Mouse (Mus musculus) kidney, embryonic 14.5 days (tissue): Measurements from ENCODE around the gene Man2b1. TPM values are rescaled to one million over a fixed set of nuclear protein-coding genes. Genes with fewer than 3 reads are reported as not detected.

Experiments
- ATAC-seq: fragments of 200-750 bp; cut with Nextera tagmentation; 2 replicates; pipeline ENCODE4 v1.8.0; 2017; ENCODE audit warnings: moderate number of reproducible peaks, mild to moderate bottlenecking, moderate TSS enrichment, moderate library complexity; ENCODE audit not compliant: low FRiP score, low TSS enrichment
- H3K27ac ChIP-seq: fragments of 300-500 bp; sonication (generic); 2 replicates; pipeline ENCODE4 v1.5.1; 2014; ENCODE audit warnings: low read depth, mild to moderate bottlenecking, low read length, moderate library complexity, mixed read lengths
- H3K27me3 ChIP-seq: fragments of 300-500 bp; sonication (generic); 2 replicates; pipeline ENCODE4 v1.6.1; 2014; ENCODE audit warnings: mild to moderate bottlenecking, low read length; ENCODE audit not compliant: control insufficient read depth, insufficient read depth
- H3K36me3 ChIP-seq: fragments of 300-500 bp; sonication (generic); 2 replicates; pipeline ENCODE4 v1.6.1; 2014; ENCODE audit warnings: low read length, mixed read lengths; ENCODE audit not compliant: control insufficient read depth, insufficient read depth
- H3K4me1 ChIP-seq: fragments of 300-500 bp; sonication (generic); 2 replicates; pipeline ENCODE4 v1.6.1; 2014; ENCODE audit warnings: low read length, mixed read lengths; ENCODE audit not compliant: control insufficient read depth, insufficient read depth
- H3K4me2 ChIP-seq: fragments of 300-500 bp; sonication (generic); replicated peaks from 2 replicates; pipeline ENCODE4 v1.6.1; 2014; ENCODE audit warnings: low read depth, mild to moderate bottlenecking, low read length
- H3K4me3 ChIP-seq: fragments of 300-500 bp; sonication (generic); 2 replicates; pipeline ENCODE4 v1.5.1; 2014; ENCODE audit warnings: mild to moderate bottlenecking, low read length
- H3K9ac ChIP-seq: fragments of 300-500 bp; sonication (generic); 2 replicates; pipeline ENCODE4 v1.6.1; 2014; ENCODE audit warnings: low read depth, mild to moderate bottlenecking, low read length, moderate library complexity
- H3K9me3 ChIP-seq: fragments of 300-500 bp; sonication (generic); 2 replicates; pipeline ENCODE4 v1.6.1; 2016; ENCODE audit warnings: low read length; ENCODE audit not compliant: control insufficient read depth
- WGBS: fragments of 180-500 bp; shearing (Covaris S2); extraction: QIAGEN DNeasy Blood & Tissue Kit; methylation state at CpG from one replicate; pipeline ENCODE4 v1.1.7; 2014; 5-methylcytosine and 5-hydroxymethylcytosine counted together
- polyA plus RNA-seq: library from polyadenylated mRNA; unstranded; fragments of >200 nt; fragmentation: Nextera tagmentation; extraction: Ambion mirVana; gene quantifications from 2 replicates; pipeline ENCODE4 v1.2.1, GENCODE M21; 2014

Gene Man2b1
- polyA plus RNA-seq, 1 experiment from 2014 or later = 33.9 TPM

GRCm38 (mm10) chr8:85095051-85095450, 12.0 kb downstream of the Man2b1 start:
- H3K4me3 ChIP-seq = no peak overlapping the region
- no peaks in the 10 kb centered on the region for H3K27me3 ChIP-seq
- H3K9ac ChIP-seq = no peak overlapping the region
- 94% methylated on average over 13 of the region's 13 CpGs for WGBS
- no peaks in the 10 kb centered on the region for H3K9me3 ChIP-seq
- ATAC-seq = no peak
- no peak overlapping the region for H3K4me2 ChIP-seq
- peaks cover 40% of the 10 kb centered on the region; the same call in 1 of the 2 replicates for H3K36me3 ChIP-seq
- H3K4me1 ChIP-seq = no peaks in the 10 kb centered on the region
- H3K27ac ChIP-seq = no peak overlapping the region

GRCm38 (mm10) chr8:85095566-85095965, 12.5 kb downstream of the Man2b1 start:
- Histone ChIP-seq H3K9ac (no peak overlapping the region), H3K27ac (no peak overlapping the region), H3K4me1 (no peaks in the 10 kb centered on the region), H3K36me3 (peaks cover 40% of the 10 kb centered on the region; the same call in 1 of the 2 replicates), H3K4me3 (no peak overlapping the region), H3K9me3 (no peaks in the 10 kb centered on the region), H3K27me3 (no peaks in the 10 kb centered on the region), H3K4me2 (no peak overlapping the region)
- no peak for ATAC-seq
- WGBS = 91% methylated on average over 7 of the region's 7 CpGs

GRCm38 (mm10) chr8:85096196-85096595, 13.1 kb downstream of the Man2b1 start:
- no peaks in the 10 kb centered on the region for H3K27me3 ChIP-seq
- H3K4me3 ChIP-seq = no peak overlapping the region
- no peak overlapping the region for H3K9ac ChIP-seq
- H3K27ac ChIP-seq = no peak overlapping the region
- no peak overlapping the region for H3K4me2 ChIP-seq
- ATAC-seq = no peak
- 93% methylated on average over 16 of the region's 16 CpGs for WGBS
- H3K36me3 ChIP-seq = peaks cover 40% of the 10 kb centered on the region; the same call in 1 of the 2 replicates
- H3K9me3 ChIP-seq = no peaks in the 10 kb centered on the region
- H3K4me1 ChIP-seq = no peaks in the 10 kb centered on the region

GRCm38 (mm10) chr8:85096850-85097249, 13.8 kb downstream of the Man2b1 start:
- 95% methylated on average over 4 of the region's 4 CpGs for WGBS
- Histone ChIP-seq H3K36me3 (peaks cover 40% of the 10 kb centered on the region; the same call in 1 of the 2 replicates), H3K4me1 (no peaks in the 10 kb centered on the region), H3K4me3 (no peak overlapping the region), H3K9ac (no peak overlapping the region), H3K27me3 (no peaks in the 10 kb centered on the region), H3K27ac (no peak overlapping the region), H3K4me2 (no peak overlapping the region), H3K9me3 (0 out of 2 replicates have a peak, but pooled peaks cover 3% of the 10 kb centered on the region)
- no peak for ATAC-seq

GRCm38 (mm10) chr8:85100076-85100665, 17.1 kb downstream of the Man2b1 start:
- Histone ChIP-seq H3K27ac (no peak overlapping the region), H3K36me3 (peaks cover 24% of the 10 kb centered on the region; the same call in 1 of the 2 replicates), H3K27me3 (no peaks in the 10 kb centered on the region), H3K9ac (no peak overlapping the region), H3K4me1 (no peaks in the 10 kb centered on the region), H3K9me3 (0 out of 2 replicates have a peak, but pooled peaks cover 3% of the 10 kb centered on the region), H3K4me2 (no peak overlapping the region), H3K4me3 (no peak overlapping the region)
- ATAC-seq = no peak
- WGBS = 88% methylated on average over 4 of the region's 4 CpGs

GRCm38 (mm10) chr8:85113241-85113640, 30.2 kb downstream of the Man2b1 start:
- ATAC-seq = no peak
- Histone ChIP-seq H3K4me3 (no peak overlapping the region), H3K9me3 (no peaks in the 10 kb centered on the region; the same call in 1 of the 2 replicates), H3K4me1 (no peaks in the 10 kb centered on the region), H3K27ac (no peak overlapping the region), H3K27me3 (no peaks in the 10 kb centered on the region), H3K9ac (no peak overlapping the region), H3K4me2 (no peak overlapping the region), H3K36me3 (peaks cover 13% of the 10 kb centered on the region)
- 94% methylated on average over 10 of the region's 10 CpGs for whole genome bisulfite sequencing

GRCm38 (mm10) chr8:85115501-85115900, 32.4 kb downstream of the Man2b1 start:
- no peak overlapping the region for H3K4me3 ChIP-seq
- no peak overlapping the region for H3K4me2 ChIP-seq
- H3K9me3 ChIP-seq = no peaks in the 10 kb centered on the region; the same call in 1 of the 2 replicates
- no peak overlapping the region for H3K9ac ChIP-seq
- WGBS = 78% methylated on average over 4 of the region's 4 CpGs
- no peaks in the 10 kb centered on the region for H3K27me3 ChIP-seq
- ATAC-seq = no peak
- H3K4me1 ChIP-seq = no peaks in the 10 kb centered on the region
- peaks cover 6% of the 10 kb centered on the region; the same call in 1 of the 2 replicates for H3K36me3 ChIP-seq
- no peak overlapping the region for H3K27ac ChIP-seq

- 95% methylated on average over 7 of the region's 7 CpGs for WGBS
- Histone ChIP-seq H3K9me3 (no peaks in the 10 kb centered on the region; the same call in 1 of the 2 replicates), H3K27ac (no peak overlapping the region), H3K4me3 (no peak overlapping the region), H3K4me2 (no peak overlapping the region), H3K4me1 (no peaks in the 10 kb centered on the region), H3K36me3 (no peaks in the 10 kb centered on the region), H3K27me3 (no peaks in the 10 kb centered on the region), H3K9ac (no peak overlapping the region)
- ATAC-seq = no peak
Measured at GRCm38 (mm10) chr8:85116984-85117383, 33.9 kb downstream of the Man2b1 start.

GRCm38 (mm10) chr8:85119052-85119981, 36.2 kb downstream of the Man2b1 start:
- WGBS = 7% methylated on average over 37 of the region's 37 CpGs
- ATAC-seq = peak; percentile 93
- Histone ChIP-seq H3K27me3 (no peaks in the 10 kb centered on the region), H3K4me1 (no peaks in the 10 kb centered on the region), H3K4me3 (peak overlapping the region; percentile 64), H3K4me2 (peak overlapping the region; percentile 68), H3K9ac (peak overlapping the region; percentile 60), H3K27ac (peak overlapping the region; percentile 51; the same call in 1 of the 2 replicates), H3K9me3 (no peaks in the 10 kb centered on the region), H3K36me3 (no peaks in the 10 kb centered on the region)
